Mouse (Mus musculus): Measurements from ENCODE around the gene Hspe1.

The Hspe1 gene

DNA sequence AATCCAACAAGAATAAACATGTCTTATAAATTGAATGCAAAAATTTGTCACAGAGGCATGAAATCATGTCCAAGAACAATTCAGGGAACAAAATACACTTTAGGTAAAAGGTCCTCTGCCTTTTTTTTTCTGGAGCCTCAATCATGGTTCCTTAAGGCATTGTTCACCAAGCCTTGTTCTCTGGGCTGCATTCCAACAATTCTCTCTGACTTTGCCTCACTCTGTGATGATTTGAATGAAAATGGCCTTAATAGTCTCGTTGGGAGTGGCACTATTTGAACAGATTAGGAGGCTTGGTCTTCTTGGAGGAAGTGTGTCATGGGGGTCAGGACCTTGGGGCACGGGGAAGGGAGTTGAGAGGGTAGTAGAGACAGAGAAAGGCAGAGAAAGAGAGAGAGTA lies 20.5 kb downstream of the Hspe1 start:
- no peak for TF ChIP-seq GATA4 (IDR thresholded peaks at IDR 0.05; ENCODE audit: insufficient replicate concordance, low read length)

- TF ChIP-seq GATA4 (IDR thresholded peaks at IDR 0.05; ENCODE audit: insufficient replicate concordance, low read length), result no peak
Observed at GRCm38 (mm10) chr1:55109066-55109766, 21.3 kb downstream of the Hspe1 start.

GRCm38 (mm10) chr1:55123046-55123445 lies 35.1 kb downstream of the Hspe1 start:
- TF ChIP-seq GATA4 (IDR thresholded peaks at IDR 0.05; ENCODE audit: insufficient replicate concordance, low read length), result no peak

DNA sequence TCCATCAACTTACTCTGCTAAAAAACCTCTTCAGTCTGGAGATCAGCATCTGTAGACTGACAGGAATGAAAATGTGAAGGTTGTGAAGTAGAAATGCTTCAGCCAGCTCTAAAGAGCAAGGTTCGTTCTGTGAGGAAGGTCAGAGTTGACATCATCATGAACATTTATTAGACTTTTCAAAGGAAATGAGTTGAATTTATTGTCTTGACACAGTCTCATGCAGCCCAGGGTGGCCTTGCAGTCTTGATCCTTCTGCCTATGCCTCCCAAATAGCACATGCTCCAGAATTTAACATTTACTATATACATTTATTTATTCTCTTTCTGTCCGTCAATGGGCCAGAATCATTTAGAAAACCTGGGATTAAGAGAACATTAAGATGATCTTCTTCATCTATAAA lies 35.6 kb downstream of the Hspe1 start:
- no peak for TF ChIP-seq GATA4 (IDR thresholded peaks at IDR 0.05; ENCODE audit: insufficient replicate concordance, low read length)

DNA sequence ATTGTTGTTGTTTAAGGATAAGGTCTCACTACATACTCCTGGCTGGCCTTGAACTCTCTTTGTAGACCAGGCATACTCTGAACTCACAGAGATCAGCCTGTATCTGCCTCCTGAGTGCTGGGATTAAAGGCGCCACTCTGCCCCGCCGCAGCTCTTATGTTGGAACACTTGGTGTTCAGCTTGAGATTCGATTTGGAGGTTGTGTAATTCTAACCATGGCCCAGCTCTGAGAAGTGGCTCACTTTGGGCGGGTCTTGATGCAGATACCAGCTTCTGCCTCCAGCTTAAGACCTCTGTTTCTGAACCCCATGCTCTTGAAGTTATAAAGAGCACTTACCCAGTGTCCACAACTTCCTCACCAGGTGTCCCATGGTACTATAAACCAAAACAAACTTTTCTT lies 41.8 kb downstream of the Hspe1 start:
- no peak for TF ChIP-seq GATA4 (IDR thresholded peaks at IDR 0.05; ENCODE audit: insufficient replicate concordance, low read length)

- TF ChIP-seq GATA4 (IDR thresholded peaks at IDR 0.05; ENCODE audit: insufficient replicate concordance, low read length), result no peak
Observed at GRCm38 (mm10) chr1:55130190-55130916, 42.4 kb downstream of the Hspe1 start.

DNA sequence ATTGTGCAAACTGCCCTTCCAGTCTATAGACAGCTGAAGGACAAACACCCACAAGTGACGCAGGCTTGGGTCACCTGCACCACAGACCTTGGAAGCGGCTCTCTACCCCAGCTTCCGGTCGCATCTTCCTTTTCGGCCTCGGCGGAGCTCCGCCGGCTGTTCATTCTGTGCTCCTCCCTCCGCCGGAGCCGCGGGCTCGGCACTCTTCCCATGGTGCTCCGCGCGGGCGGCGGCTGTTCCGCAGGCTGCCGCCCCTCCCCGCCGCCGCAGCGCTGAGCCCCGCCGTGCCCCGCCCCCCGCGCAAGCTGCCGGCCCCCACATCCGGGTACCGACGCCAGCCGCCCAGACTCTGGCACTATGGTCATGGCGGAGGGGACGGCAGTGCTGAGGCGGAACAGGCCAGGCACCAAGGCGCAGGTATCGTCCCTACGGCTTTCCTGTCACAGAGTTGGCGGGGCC lies 43.0 kb downstream of the Hspe1 start, which contains the start of gene Mob4:
Gene Mob4 (plus strand): TSS at position 289 of the 459 bp plus-strand sequence.
- TF ChIP-seq GATA4 (IDR thresholded peaks at IDR 0.05; ENCODE audit: insufficient replicate concordance, low read length), result peak; percentile 29; the same call in 1 of the 2 replicates

GRCm38 (mm10) chr1:55131424-55132014 lies 43.6 kb downstream of the Hspe1 start:
- TF ChIP-seq GATA4 (IDR thresholded peaks at IDR 0.05; ENCODE audit: insufficient replicate concordance, low read length), result no peak

DNA sequence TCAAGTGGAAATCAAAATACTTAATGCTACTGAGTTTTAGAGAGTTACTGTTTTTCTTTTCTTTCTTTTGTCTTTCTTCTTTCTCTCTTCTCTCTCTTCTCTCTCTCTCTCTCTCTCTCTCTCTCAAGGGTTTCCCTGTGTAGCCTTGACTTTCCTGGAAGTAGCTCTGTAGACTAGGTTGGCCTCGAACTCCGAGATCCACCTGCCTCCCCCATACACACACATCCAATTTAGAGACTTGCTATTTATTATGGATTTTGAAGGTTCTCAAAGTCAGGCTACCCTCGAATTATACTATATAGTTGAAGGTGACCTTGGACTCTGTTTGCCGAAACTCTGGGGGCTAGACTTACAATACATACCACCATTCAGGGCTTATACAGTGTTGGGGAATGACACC lies 44.4 kb downstream of the Hspe1 start:
- no peak for TF ChIP-seq GATA4 (IDR thresholded peaks at IDR 0.05; ENCODE audit: insufficient replicate concordance, low read length)

DNA sequence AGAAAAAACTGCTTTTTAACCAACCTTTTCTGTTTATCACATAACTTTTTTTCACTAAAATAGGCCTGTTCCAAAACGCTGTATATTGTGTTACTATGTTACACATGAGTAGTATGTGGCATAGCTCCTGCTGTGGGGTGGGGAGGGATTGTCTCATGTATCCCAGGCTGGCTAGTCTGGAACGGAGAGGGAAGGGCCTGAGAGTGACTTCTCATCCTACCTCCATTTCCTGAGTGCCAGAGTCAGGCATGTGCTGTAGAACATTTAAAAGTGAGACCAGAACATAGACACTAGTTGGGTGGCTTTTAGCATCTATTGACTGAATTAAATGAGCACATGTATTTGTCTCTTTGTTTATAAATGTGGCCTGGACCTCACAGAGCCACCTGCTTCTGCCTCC lies 45.2 kb downstream of the Hspe1 start:
- no peak for TF ChIP-seq GATA4 (IDR thresholded peaks at IDR 0.05; ENCODE audit: insufficient replicate concordance, low read length)

GRCm38 (mm10) chr1:55134301-55134700 lies 46.4 kb downstream of the Hspe1 start:
- TF ChIP-seq GATA4 (IDR thresholded peaks at IDR 0.05; ENCODE audit: insufficient replicate concordance, low read length), result no peak

- no peak for TF ChIP-seq GATA4 (IDR thresholded peaks at IDR 0.05; ENCODE audit: insufficient replicate concordance, low read length)
Observed at GRCm38 (mm10) chr1:55135846-55136245, 47.9 kb downstream of the Hspe1 start.

All from liver, adult (tissue).